Comparison of ENCODE assay signal across 8 mouse cellular contexts in genomic region chr19:3208283-3208682, GRCm38 (mm10).
DNase-seq lines count a peak whose midpoint lies in the region; ATAC-seq lines count a peak whose summit lies in the region.

No protein-coding gene starts in this region.

- H3K36me3 ChIP-seq in neural tube, embryonic 15.5 days, result no peaks in the 10 kb centered on the region

- no peak overlapping the region for H3K4me2 ChIP-seq in neural tube, embryonic 15.5 days

- no peak overlapping the region for H3K4me3 ChIP-seq in neural tube, embryonic 15.5 days (replicated peaks)

- H3K4me1 ChIP-seq in neural tube, embryonic 15.5 days, result no peaks in the 10 kb centered on the region

- peak; percentile 12 for DNase-seq in gastrocnemius, adult 18-20 months (ENCODE audit: low spot score)
- DNase-seq in gastrocnemius, adult 8-10 months (ENCODE audit: low spot score in 2 of 2), result no peak
- peak; percentile 14 for DNase-seq in neural tube, embryonic 10.5 days (ENCODE audit: extremely low spot score, low spot score)
- DNase-seq in c-Kit-positive CD71-negative TER-119-negative erythroid progenitor cells, embryonic 14.5 days (ENCODE audit: low read depth), result peak; percentile 22
- DNase-seq in kidney, postnatal 4 days, result peak; percentile 54 to 61
- peak; percentile 57 for DNase-seq in right cerebral cortex, postnatal 10 days (ENCODE audit: low spot score in 2 of 2)
- DNase-seq in spleen, postnatal 14 days (ENCODE audit: low spot score in 2 of 2), result no peak

- no peaks in the 10 kb centered on the region for H3K9me3 ChIP-seq in neural tube, embryonic 15.5 days (replicated peaks)

- no peaks in the 10 kb centered on the region for H3K27me3 ChIP-seq in neural tube, embryonic 15.5 days (replicated peaks)

- H3K9ac ChIP-seq in neural tube, embryonic 15.5 days (replicated peaks), result no peak overlapping the region

- no peak overlapping the region for H3K27ac ChIP-seq in neural tube, embryonic 15.5 days (replicated peaks)

- WGBS in neural tube, embryonic 15.5 days, result 17% methylated on average over 4 of the region's 4 CpGs

- no peak for ATAC-seq in neural tube, embryonic 15.5 days (ENCODE audit: low FRiP score)

Comparison
In these comparisons a context has a peak if more than half of its experiments do, and no peak if none do; other contexts are left out.
1. DNase-seq: peak in gastrocnemius, adult 18-20 months (single experiment), neural tube, embryonic 10.5 days (single experiment), c-Kit-positive CD71-negative TER-119-negative erythroid progenitor cells, embryonic 14.5 days (single experiment), kidney, postnatal 4 days (2 of 2) and right cerebral cortex, postnatal 10 days (2 of 2); none in gastrocnemius, adult 8-10 months (0 of 2) and spleen, postnatal 14 days (0 of 2).